Mouse (Mus musculus) testis, adult 2 months (tissue): ENCODE results near the gene Dbx2.

Experiments
- CTCF ChIP-seq: fragments of 200-500 bp; IDR thresholded peaks from 2 replicates; pipeline ENCODE4 v1.5.1; 2012; ENCODE audit warnings: low read depth, mild to moderate bottlenecking, inconsistent platforms, low read length, moderate library complexity; ENCODE audit not compliant: control insufficient read depth, insufficient read depth, insufficient replicate concordance
- POLR2A ChIP-seq: fragments of 200-500 bp; IDR thresholded peaks from 2 replicates; pipeline ENCODE4 v1.6.1; 2012; ENCODE audit warnings: low read depth, mild to moderate bottlenecking, inconsistent platforms, low read length, moderate library complexity; ENCODE audit not compliant: control insufficient read depth

DNA sequence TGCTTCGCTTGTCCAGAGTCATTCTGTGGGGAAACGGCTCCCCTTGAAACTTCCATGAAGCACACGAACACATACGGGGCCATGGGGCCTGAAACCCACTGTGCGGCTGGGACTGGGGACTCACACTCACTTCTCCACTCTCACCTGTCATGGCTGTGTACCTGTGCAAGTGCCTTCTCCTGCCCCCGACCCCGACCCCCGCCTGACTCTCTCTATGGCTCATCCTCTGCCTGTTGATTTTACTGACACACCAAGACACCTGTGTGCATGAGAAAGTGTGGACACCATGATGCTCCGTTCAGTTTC, 16.0 kb downstream of the Dbx2 start:
- TF ChIP-seq CTCF (no peak), POLR2A (no peak)
